Mouse (Mus musculus) cerebellum, adult 11-12 months (tissue): ENCODE measurements at regions not wholly inside any gene's neighbourhood (a gene's known extent, or its start where the extent isn't known, plus 50 kb on each side); places are given as distances from the start of the nearest gene placed in this dataset.
A peak's percentile ranks its signal among the peaks of the same experiment; 100 is the strongest.

Source experiments
- DNase-seq: peaks from one replicate; pipeline ENCODE4 v3.0.0; 2022

DNA sequence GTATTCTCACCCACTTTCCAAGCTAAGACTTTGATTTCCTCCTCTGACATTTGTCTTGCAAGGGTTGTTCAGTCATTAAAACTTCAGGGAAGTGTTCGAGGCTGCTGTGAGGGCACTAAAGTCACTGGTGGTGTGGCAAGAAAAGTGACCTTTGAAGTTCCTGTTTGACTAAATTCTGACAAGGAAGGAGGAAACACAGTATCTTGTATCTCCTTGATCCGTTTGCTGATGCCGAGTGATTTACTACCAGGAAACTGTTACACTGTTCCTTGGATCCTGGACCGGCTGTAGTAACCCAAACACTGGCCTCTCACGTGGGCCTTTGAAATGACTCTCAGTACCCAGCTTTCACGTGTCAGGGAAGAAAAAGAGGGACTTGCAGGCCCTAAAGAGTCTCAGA, 53.5 kb upstream of the Ralgapa2 start:
- DNase-seq, result no peak

DNA sequence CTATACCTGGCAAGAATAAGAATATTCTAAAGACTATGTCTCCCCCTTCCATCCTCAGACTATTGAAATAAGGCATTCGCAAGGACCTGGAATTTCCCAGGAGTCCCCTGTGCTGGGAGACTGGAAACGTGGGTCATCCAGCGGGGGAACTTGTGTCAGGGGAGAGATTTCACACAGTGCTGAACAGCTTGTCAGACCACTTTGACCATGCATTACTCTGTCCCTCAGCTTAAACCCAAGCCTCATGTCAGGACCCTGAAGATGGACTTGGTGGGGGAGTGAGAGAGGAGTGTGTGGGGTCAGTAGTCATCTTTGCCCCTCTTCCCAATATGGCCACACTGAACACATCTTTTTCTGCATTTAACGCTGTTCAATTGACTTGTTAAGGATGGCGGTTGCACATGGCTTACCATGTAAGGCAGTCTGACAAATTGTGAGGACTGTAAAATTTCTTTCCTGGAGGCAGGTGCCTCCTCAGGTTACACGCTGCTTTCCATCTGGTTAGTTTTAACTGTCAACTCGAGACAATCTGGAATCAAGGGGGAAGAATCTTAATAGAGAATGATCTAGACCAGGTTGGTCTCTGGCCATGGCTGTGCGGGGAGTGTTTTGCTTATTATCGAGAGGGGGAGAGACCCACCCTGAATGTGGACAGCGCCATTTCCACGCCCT, 56.2 kb upstream of the Ralgapa2 start:
- no peak for DNase-seq

DNA sequence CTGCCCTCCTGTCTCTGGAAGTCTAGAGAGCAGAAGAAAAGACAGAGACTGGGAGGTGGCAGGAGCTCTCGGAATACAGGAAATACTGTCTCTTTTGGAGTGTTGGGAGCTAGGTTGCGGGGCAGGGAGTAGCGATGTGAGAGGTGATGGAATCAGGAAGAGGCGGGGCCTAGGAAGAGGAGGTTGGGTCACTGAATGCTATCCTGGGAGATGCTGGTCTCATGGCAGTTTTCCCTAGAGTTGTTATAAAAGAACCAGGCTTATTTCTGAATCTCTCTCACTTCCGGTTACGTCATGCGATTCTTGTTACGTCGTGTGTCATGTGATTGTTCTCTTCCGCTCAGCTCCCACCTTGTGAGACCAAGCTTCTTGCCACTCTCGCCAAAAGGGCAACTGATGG, 58.9 kb upstream of the Ralgapa2 start:
- DNase-seq, result no peak

DNA sequence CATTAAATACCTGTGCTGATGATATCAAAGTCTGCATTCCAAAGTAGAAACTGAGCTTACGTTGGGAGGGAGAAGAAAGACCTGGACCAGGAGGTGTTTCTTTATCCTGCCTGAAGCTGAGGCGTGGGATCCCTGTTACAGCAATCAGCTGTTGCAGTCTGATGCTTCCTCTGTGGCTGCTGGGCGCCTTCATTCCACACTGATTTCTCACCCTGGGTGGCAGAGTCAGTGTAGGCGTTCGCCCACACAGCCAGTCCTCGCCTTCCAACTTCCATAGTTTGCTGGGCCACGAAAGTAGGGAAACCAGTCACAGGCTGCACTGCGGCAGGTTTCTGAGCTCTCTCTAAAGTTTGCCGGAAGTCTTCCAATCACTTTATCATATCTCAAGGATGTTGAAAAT, 59.7 kb upstream of the Ralgapa2 start:
- no peak for DNase-seq

DNA sequence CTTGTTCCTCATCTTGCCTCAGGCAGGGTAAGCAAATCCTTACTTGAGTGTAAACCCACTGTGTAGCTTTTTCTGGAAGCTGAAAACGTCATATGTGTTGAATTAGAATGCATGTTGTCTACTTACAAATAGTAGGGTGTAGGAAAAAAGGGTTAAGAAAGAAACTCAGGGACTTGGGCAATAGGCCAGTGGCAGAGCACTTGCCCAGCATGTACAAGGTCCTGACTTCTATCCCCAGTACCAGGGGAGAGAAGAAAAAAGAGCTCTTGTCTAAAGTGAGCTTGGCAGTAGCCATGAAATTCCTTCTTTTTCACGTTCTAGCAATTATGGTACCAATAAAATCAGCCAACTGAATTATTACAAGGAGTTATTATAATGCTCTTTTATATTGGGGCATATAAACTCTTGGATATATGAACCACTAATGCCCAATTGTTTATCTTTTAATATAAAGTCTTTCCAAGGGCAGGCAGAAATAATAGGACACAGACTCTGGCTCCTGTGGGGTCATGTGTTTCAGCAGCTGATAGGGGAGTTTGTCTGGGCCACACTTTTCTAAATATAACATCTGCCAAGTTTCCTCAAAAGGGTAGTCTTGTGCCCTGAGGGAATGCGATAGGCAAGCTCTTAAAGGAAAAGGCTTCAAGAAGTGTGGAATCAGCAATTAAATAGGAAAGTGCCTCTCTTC, 63.6 kb upstream of the Ralgapa2 start:
- DNase-seq, result no peak

DNA sequence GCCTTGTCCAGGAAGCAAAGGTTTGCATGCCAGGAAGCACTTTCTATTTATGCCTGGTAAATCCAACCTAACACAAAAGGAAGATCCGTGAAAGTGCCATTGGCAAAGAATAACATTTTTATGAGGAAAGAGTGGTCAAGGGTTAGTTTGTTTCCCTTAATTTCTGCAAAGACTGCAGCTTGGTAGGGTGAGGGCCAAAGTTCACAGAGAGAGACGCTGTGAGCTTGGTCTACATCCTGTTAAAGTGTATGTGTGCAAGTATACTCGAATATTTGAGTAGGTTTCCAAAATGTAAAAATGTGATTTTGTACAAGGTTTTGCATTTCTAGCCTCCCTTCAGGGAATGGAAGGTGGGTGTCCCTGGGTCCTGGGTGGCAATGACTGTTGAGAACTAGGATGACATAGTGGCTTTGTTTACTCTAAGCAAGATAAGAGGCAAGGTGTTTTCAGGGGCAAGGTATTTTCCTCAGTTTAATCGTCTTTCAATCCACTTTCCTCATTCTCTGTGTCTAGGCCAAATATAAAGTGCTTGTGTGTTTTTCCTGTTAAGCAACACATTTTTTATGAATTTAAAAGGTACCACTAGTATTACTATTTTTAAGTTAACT, 64.3 kb upstream of the Ralgapa2 start:
- no peak for DNase-seq

DNA sequence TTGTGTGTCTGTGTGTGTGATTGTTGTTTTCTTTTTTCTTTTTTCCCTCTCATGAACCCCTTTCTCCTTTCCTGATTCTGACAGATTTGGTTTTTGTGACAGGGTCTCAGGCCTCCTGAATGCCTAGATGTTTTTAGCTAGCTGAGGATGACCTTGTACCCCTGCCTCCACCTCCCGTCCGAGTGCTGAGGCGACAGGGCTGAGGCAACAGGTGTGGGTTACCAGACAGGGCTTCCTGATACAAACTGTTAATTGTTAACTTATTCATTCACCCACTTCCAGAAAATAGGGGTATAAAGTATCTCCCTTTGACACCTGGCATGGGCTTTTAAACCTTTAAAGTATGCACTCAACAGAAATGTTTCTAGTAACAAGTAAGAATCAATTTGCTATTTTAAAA, 65.0 kb upstream of the Ralgapa2 start:
- DNase-seq, result no peak

DNA sequence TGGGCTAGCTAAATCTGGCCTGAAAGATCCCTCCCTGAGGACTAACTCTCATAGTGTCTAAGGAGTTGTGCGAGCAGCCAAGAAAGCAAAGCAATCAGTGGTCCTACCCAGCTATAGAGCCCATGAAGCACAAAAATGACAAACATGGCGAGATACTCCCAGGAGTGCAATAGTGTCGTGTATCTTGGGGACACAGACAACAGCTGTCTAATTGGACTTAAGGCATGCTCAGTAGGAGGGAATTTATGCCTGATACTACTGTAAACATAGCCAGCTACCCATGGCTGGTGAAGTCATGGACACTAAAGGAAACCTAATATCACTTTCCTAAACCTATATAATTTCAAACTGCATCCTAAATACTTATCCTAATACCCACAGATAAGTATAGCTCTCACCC, 69.1 kb upstream of the Ralgapa2 start:
- DNase-seq, result no peak

DNA sequence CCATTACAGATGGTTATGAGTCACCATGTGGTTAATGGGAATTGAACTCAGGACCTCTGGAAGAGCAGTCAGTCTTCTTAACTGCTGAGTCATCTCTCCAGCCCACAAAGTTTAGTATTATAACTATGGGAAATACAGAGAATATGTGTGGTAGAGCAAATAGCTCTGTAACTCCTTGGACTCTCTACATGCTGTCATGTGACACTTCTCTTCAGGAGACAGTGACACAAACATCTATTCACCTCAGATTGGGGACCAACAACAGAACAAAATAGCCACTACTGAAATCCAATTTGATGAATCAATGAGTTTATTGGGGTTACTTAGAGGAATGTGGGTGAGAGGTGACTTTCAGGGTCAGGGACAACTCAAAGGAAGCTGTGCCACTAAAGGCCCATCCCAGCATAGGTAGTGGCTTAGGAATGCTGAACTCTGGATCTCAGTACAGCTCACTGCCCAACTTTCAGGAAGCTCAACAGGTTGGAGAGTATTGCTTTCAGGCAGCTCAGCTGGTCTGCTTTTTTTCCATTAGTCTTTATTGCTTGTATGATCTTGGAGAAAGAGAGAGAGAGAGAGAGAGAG, 71.8 kb upstream of the Ralgapa2 start:
- DNase-seq, result no peak

DNA sequence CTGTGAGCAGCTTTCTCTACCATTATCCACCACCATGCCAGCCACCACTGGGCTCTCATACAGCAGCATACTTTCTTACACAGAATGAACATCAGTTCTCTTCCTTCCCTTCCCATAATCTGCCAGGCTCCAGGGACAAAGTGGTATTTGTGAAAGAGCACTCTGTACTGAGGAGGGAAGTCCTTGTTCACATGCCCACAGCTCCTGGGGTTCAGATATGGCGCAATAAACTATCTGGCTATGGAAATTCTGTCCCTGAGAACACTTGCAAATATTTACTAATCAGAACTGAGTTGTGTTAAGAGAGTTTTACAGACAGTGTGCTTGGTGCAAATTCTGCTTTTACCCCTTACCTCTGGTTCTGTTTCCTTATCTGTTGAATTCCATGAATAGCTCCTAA, 74.2 kb upstream of the Ralgapa2 start:
- DNase-seq, result no peak

DNA sequence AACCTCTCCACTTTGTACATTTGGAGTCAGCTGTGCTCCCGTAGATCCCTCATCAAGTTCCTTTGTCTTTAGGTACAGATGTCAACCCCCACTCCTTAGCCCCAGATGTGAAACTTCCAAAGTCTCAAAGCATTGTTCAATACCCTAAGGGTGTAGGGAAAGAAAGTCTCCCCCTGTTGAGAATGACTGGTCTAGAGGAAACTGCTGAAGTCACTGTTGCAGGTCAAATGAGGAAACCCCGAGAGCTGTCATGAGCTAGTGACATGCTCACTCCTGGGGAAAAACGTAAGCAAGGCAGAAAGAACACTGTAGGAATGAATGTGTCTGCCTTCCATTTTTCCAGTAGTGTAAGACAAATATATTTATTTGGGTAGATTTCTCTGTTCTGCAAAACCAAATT, 74.8 kb upstream of the Ralgapa2 start:
- DNase-seq, result no peak

DNA sequence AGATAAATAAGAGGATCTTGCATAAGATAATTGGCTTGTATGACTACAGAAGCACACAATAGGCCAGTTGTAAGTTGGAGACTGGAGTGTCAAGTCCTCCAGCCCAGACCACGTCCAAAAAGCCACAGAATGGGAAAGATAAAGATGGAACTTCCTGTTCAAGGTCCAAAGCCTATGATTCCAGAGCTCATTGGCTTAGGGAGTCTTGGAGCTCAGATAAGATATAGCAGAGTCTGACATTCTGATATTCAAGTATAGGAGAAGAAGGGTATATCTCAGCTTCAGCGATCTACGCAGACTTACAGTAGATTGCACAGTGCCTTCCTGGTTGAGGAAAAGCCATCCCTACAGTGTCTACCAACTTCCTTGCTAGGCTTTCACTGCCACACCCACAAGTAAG, 77.7 kb upstream of the Ralgapa2 start:
- no peak for DNase-seq

DNA sequence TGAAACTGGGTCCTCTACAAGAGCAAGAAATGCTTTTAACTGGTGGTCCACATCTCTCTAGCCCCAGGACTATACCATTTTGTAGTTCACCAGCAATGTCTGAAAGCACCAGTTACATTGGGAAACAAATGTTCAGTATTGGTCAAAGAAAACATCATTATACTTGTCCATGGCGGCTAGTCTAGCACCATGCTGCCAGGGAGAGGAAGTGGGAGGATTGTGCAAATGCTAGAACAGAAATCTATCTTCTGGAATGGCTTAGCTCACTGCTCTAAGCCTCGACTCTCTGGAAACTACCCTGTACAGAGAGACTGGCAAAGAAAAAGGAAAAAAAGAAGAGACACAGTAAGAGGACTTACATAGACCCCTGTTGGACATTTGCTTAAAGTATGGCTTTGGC, 81.1 kb upstream of the Ralgapa2 start:
- DNase-seq, result no peak

DNA sequence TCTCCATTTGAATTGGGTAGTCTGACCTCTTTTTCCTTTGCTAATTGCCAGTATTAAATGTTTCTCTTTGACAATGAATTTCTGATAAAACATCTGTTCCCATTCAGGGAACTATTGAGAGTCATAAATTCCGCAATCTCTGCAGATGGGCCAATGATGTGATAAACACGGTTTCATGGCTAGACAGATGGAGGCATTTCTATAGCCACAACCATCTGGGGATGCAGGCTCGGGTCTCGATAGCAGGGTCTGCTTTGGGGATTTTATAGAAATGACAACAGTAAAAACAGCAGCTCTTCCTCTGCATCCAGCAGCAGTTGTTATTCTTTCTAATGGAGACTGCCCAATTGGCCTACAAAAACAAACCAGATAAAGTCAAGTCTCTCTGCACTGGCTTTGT, 82.1 kb upstream of the Ralgapa2 start:
- no peak for DNase-seq

DNA sequence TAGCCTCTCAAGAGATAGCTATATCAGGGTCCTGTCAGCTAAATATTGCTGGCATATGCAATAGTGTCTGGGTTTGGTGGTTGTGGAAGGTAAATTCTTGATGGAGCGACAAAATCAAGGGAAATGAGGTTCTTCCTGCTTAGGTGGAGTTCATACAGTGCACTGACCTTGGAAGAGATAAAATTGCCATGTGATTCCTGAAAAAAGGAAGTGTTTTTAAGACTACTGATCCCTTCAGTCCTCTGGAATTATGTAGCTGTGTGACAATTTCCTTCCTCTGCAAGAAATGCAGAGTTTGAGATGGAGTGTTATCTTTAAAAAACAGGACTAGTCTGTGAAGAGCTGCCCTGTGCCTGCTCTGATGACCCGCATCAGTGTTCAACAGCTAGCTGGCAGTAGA, 83.5 kb upstream of the Ralgapa2 start:
- no peak for DNase-seq

DNA sequence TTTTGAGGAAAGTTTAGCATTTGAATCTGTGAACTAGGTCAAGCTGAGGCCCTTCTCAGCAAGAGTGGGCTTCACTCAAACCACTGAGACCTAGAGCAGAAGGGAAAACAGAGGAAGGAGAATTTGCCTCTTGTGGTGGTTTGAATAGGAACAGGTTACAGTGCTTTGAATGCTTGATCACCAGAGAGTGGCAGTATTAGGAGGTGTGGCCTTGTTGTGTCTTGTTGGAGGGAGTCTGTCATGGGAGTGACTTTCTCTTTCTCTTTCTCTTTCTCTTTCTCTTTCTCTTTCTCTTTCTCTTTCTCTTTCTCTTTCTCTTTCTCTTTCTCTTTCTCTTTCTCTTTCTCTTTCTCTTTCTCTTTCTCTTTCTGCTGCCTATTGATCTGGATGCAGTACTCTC, 94.0 kb upstream of the Ralgapa2 start:
- DNase-seq, result no peak

DNA sequence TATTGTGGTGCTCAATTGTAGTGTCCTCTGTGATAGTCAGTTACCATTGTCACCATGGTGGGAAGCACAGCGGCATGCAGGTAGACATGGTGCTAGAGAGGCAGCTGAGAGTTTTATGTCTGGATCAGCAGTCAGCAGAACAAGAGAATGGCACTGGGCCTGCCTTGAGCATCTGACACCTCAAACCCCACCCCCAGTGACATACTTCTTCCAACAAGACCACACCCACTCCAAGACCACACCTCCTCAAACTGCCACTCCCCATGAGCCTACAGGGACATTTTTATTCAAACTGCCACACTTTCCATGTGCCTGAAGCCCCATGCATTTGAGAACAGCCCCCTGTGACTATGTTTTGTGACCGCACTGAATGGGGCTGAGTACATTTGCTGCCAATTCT, 98.8 kb upstream of the Ralgapa2 start:
- no peak for DNase-seq

DNA sequence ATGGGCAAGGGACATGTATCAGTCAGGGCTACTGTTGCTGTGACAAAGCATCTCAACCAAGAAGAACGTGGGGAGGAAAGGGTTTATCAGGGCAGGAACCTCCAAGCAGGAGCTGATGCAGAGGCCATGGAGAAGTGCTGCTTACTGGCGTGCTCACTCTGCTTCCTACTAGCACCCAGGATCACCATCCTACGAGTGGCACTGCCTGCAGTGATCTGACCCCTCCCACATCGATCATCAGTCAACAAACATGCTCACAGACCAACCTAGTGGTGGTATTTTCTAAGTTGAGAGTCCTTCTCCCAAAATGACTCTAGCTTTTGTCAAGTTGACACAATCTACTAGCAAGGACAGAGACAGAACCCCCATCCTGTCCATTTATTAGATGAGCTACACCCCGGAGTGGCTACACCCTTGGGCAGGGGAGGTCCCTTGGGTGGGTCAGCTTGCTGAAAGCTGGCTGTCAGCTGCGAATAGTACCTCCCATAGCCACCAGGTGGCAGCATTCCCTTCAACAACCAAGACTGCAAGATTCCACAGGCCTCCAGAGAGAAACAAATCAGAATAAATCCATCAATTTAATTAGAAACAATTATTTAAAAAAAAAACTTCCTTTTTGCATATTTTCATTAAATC, 99.9 kb upstream of the Ralgapa2 start:
- DNase-seq, result peak; percentile 15

DNA sequence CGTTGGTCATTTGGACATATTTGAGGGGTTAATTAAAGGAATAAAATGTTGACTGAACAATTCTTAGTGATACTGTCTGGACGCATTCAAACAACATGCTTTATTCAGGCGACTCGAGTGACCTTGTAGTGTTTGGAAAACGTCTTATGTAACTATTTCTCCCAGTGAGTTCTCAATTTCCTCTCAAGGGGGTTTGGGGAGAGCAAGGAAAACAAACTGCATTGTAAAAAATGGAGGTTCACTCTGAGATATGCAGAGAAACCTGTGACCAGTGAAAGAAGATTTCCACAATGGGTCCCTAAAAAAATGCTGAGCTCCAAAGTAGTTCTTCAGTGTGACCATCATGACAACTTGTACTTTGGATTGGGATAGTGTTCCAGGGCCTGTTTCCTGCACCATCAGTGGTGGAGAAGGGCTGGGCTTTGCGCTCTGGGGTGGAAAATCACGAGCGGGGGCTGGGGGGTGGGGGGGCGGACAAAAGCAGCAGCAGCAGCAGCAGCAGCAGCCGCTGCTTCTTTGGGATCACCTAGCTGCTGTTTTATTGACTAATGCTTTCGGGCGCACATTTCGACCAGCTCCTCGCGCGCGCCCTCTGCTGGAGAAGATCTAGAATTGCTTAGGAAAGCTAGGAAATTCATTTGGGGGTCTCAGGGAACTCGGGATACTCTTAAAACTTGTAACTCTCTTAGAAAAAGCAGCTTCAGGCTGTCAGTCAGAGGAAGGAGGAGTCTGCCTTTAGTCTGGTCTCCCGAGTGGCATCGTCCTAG, 100.6 kb upstream of the Ralgapa2 start:
- DNase-seq, result peak; percentile 4

DNA sequence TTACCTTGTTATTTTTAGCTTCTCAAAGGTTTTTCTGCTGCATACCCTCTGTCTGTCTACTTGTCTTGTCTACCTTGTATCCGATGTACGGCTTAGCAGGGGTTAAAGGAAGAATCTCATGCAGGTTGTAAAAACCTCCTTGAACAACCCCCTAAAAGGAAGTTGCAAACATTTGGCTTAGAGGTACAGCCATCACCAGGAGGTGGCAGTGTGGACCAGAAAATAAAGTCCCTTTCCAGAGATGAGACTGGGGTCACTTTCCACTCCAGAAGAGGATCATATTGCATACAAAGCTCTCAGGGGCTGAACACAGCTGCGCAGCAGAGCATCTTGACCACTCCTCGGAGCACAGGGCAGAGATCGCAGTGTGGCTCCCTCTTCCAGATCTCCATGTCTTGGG, 109.0 kb upstream of the Ralgapa2 start:
- no peak for DNase-seq

DNA sequence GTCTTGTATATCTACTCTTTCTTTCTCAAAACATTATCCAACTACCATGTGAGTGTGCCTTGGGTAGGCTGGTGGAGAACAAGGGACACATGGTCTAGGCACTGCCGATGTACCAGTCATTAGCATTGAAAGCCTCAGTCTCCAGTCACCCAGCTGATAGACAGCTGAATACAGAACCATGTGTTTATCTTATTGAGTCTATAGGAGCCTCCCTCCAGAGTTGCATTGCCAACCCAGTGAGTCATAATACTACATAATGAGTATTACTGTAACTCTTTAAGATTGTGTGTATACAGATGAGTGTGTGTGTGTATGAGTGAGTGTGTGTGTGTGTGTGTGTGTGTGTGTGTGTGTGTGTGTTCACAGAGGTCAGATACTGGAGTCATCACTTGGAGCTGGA, 110.9 kb upstream of the Ralgapa2 start:
- DNase-seq, result no peak

DNA sequence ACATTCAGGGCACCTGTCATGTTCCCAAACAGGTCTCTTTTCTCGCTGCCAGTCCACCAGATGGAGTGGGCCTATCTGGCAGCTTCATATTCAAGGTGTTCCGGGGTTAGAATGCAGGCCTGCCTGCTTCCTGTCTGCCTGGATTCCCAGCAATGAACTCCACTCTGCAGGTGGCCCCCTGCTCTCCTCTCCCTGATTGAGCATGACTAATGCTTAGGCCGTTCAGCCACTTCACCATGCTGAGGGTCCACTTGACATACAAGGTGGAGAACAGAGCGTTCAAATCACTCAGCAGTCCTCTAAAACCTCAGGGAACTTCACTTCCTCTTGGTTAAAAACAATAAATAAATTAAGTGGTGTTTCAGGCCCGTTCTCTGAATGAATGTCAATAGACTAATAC, 112.1 kb upstream of the Ralgapa2 start:
- no peak for DNase-seq

DNA sequence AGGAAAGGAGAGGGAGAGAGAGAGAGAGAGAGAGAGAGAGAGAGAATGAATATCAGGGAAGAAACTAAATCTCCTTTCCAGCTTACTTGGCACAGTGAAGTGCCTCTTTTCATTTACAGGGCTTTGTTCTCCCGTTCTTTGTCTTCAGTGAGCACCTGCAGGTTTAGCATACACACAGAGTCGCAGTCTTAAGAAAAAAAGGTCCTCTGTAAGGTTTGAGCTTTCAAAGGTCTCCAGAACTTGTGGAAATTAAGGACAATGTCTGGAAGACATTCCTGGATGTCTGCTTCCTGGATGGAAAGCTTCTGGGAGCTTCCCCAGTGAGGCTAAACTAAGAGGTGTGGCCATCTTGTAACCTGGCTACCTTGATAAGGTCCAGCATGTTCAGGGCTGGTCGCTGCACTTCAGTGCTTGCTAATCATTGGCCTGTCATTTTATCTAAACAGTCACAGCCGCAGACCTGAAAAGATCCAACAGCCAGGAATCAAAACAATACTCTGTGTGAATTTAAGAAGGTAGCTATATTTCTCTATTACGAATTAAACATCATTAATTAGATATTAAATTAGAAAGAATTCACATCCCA, 113.1 kb upstream of the Ralgapa2 start:
- DNase-seq, result no peak
